Mouse (Mus musculus) forebrain, postnatal 0 days (tissue): ENCODE data around the gene Fabp3. TPM values are rescaled to one million over a fixed set of nuclear protein-coding genes. Genes with fewer than 3 reads are reported as not detected.
A peak's percentile ranks its signal among the peaks of the same experiment; 100 is the strongest.

Experiments used
- ATAC-seq: fragments of 200-750 bp; cut with Nextera tagmentation; 2 replicates; pipeline ENCODE4 v1.8.0; 2017; ENCODE audit warnings: mild to moderate bottlenecking, moderate library complexity
- DNase-seq: peaks from one replicate; pipeline ENCODE4 v3.0.0-alpha.2; 2015
- H3K27ac ChIP-seq: fragments of 300-500 bp; sonication (generic); 2 replicates; pipeline ENCODE4 v1.5.1; 2014; ENCODE audit warnings: low read depth, mild to moderate bottlenecking, antibody characterized with exemption, low read length, moderate library complexity, mixed read lengths
- H3K27me3 ChIP-seq: fragments of 300-500 bp; sonication (generic); 2 replicates; pipeline ENCODE4 v1.6.1; 2014; ENCODE audit warnings: mild to moderate bottlenecking, low read length, mixed read lengths; ENCODE audit not compliant: insufficient read depth
- H3K36me3 ChIP-seq: fragments of 300-500 bp; sonication (generic); 2 replicates; pipeline ENCODE4 v1.6.1; 2014; ENCODE audit warnings: mild to moderate bottlenecking, moderate library complexity; ENCODE audit not compliant: insufficient read depth
- H3K4me1 ChIP-seq: fragments of 300-500 bp; sonication (generic); 2 replicates; pipeline ENCODE4 v1.6.1; 2014; ENCODE audit warnings: antibody characterized with exemption; ENCODE audit not compliant: insufficient read depth
- H3K4me2 ChIP-seq: fragments of 300-500 bp; sonication (generic); 2 replicates; pipeline ENCODE4 v1.6.1; 2014; ENCODE audit warnings: low read depth, mild to moderate bottlenecking, moderate library complexity
- H3K4me3 ChIP-seq: fragments of 300-500 bp; sonication (generic); 2 replicates; pipeline ENCODE4 v1.5.1; 2014; ENCODE audit warnings: low read depth, low read length, mixed read lengths
- H3K9ac ChIP-seq: fragments of 300-500 bp; sonication (generic); 2 replicates; pipeline ENCODE4 v1.6.1; 2014; ENCODE audit warnings: mild to moderate bottlenecking
- H3K9me3 ChIP-seq: fragments of 300-500 bp; sonication (generic); 2 replicates; pipeline ENCODE4 v1.6.1; 2016; ENCODE audit warnings: low read length
- CTCF ChIP-seq: sonication (generic); IDR thresholded peaks from 2 replicates; pipeline ENCODE4 v1.5.1; 2016; ENCODE audit warnings: antibody characterized with exemption, control low read depth, low read depth
- WGBS: fragments of 180-500 bp; shearing (Covaris S2); extraction: QIAGEN DNeasy Blood & Tissue Kit; methylation state at CpG from one replicate; pipeline ENCODE4 v1.1.7; 2014; 5-methylcytosine and 5-hydroxymethylcytosine counted together
- polyA plus RNA-seq: library from polyadenylated mRNA; unstranded; fragments of >200 nt; fragmentation: Nextera tagmentation; extraction: Ambion mirVana; gene quantifications from 2 replicates; pipeline ENCODE4 v1.2.1, GENCODE M21; 2015
- total RNA-seq: library from RNA; depleted of rRNA; stranded (reverse); fragments of >200 nt; gene quantifications from 2 replicates; pipeline ENCODE4 v1.2.3, GENCODE M21; 2014

Gene Fabp3
- total and polyA plus RNA-seq, 2 experiments from 2014 or later, result 129 to 318 TPM

DNA sequence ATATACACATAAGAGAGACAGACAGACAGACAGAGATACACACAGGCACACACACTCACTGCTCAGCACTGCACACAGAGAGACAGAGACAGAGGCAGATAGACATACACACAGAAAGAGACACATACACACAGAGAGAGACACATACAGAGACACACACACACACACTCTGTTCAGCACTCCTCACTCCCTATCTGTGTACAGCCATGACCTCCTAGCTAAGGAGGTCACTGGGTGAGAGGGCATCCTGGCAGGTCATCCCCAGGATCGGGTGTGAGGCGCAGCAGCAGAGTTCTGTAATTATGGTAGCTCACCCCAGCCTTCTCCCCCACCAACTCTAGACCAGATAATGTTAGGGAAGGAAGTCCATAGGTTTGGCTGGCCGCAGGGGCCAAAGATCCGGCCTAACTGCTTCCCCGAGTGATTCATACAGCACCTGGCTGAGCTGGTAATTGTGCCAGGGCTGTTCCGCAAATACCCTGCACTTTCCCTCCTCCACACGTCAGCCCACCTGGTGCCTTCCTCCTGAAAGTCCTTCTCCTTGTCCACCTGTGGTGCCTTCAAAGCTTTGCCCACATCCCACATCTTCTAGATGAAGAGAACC, 31.7 kb upstream of the Fabp3 start:
- no peaks in the 10 kb centered on the region for H3K27me3 ChIP-seq
- no peak for DNase-seq
- H3K9ac ChIP-seq, result no peak overlapping the region
- 76% methylated on average over 7 of the region's 7 CpGs for WGBS
- no peaks in the 10 kb centered on the region for H3K36me3 ChIP-seq
- TF ChIP-seq CTCF, result no peak
- H3K9me3 ChIP-seq, result no peaks in the 10 kb centered on the region
- no peak overlapping the region for H3K4me3 ChIP-seq
- ATAC-seq, result no peak
- H3K4me1 ChIP-seq, result 0 out of 2 replicates have a peak, but pooled peaks cover 15% of the 10 kb centered on the region
- no peak overlapping the region for H3K27ac ChIP-seq
- no peak overlapping the region for H3K4me2 ChIP-seq

DNA sequence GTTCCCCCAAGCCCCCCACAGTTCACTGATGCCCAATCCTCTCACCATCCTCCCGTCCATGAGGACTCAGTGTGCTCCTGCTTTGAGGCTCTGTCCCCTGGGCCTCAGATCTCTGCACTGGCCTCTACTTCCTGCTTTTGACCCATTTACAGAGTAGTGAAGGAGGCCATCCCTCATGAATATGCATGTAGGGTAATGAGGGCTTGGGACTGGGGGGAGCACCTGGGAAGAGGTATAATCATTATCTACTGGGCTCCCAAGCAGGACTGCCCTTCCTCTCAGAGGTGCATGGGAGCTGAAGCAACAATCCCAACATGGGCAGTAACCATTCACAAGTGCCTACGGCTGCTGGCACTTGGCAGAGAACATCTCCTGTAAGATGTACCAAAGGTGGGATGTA, 29.3 kb upstream of the Fabp3 start, which contains the start of gene Serinc2:
Serinc2 (minus strand) TSS at position 101 of the 400 bp plus-strand sequence.
- WGBS, result 64% methylated on average over 2 of the region's 2 CpGs
- no peak within 1 kb of the TSS for H3K27ac ChIP-seq
- H3K9ac ChIP-seq, result no peak within 1 kb of the TSS
- no peaks in the 10 kb centered on the region for H3K4me1 ChIP-seq
- no peaks in the 10 kb centered on the region for H3K9me3 ChIP-seq
- H3K36me3 ChIP-seq, result no peaks in the 10 kb centered on the region
- TF ChIP-seq CTCF, result no peak
- DNase-seq, result no peak
- no peak within 1 kb of the TSS for H3K4me2 ChIP-seq
- H3K4me3 ChIP-seq, result no peak within 1 kb of the TSS
- no peak for ATAC-seq
- no peaks in the 10 kb centered on the region for H3K27me3 ChIP-seq

DNA sequence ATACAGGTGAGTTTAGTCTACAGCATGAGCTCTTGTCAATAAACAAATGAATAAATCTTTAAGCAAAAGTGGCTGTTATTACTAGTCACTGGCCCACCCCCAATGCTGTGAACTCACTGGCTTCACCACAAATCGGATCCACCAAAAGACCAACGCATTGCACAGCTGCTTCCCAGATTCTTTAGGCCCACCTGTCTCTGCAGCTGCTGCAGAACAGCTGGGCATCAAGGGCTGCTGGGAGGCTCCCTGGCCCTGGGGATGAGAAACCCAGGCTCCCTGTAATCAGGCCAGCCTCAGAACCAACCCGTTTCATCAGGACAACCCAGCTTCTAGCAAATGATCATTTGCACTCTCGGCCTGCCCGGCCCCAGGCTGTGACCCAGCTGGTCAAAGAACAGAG, 25.5 kb upstream of the Fabp3 start:
- no peak for TF ChIP-seq CTCF
- Histone ChIP-seq H3K4me3 (no peak overlapping the region), H3K9me3 (no peaks in the 10 kb centered on the region), H3K27ac (no peak overlapping the region), H3K36me3 (no peaks in the 10 kb centered on the region), H3K4me2 (no peak overlapping the region), H3K27me3 (no peaks in the 10 kb centered on the region), H3K4me1 (no peaks in the 10 kb centered on the region), H3K9ac (no peak overlapping the region)
- no peak for DNase-seq
- 76% methylated on average over 5 of the region's 5 CpGs for WGBS
- ATAC-seq, result no peak

DNA sequence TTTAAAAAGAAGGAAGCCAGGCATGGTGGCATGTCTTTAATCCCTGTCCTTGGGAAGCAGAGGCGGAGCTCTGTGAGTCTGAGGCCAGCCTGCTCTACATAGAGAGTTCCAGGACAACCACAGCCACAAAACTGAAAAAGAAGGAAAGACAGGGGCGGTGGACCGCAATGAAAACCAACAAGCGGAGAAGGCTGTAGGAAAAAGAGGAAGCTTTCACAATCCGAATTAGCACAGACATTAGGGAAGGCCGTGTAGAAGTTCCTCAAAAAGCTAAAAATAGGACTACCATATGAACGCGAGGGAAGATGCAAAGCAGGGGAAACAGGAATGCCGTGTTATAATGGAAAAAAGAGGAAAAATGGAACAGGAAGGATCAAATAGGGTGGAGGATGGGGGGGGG, 24.6 kb upstream of the Fabp3 start:
- Histone ChIP-seq H3K27ac (no peak overlapping the region), H3K36me3 (no peaks in the 10 kb centered on the region), H3K9me3 (no peaks in the 10 kb centered on the region), H3K4me1 (no peaks in the 10 kb centered on the region), H3K9ac (no peak overlapping the region), H3K27me3 (no peaks in the 10 kb centered on the region), H3K4me3 (no peak overlapping the region), H3K4me2 (no peak overlapping the region)
- 75% methylated on average over 9 of the region's 9 CpGs for WGBS
- DNase-seq (no peak), ATAC-seq (no peak)
- TF ChIP-seq CTCF, result no peak

GRCm38 (mm10) chr4:130286531-130286930, 21.9 kb upstream of the Fabp3 start:
- Histone ChIP-seq H3K9ac (no peak overlapping the region), H3K36me3 (no peaks in the 10 kb centered on the region), H3K9me3 (no peaks in the 10 kb centered on the region), H3K4me2 (no peak overlapping the region), H3K27me3 (no peaks in the 10 kb centered on the region), H3K27ac (no peak overlapping the region), H3K4me1 (no peaks in the 10 kb centered on the region), H3K4me3 (no peak overlapping the region)
- ATAC-seq (no peak), DNase-seq (no peak)
- TF ChIP-seq CTCF, result no peak
- 54% methylated on average over 3 of the region's 3 CpGs for WGBS

GRCm38 (mm10) chr4:130289824-130290223, 18.6 kb upstream of the Fabp3 start:
- no peak overlapping the region for H3K4me2 ChIP-seq
- no peak overlapping the region for H3K9ac ChIP-seq
- no peaks in the 10 kb centered on the region for H3K4me1 ChIP-seq
- no peaks in the 10 kb centered on the region for H3K36me3 ChIP-seq
- no peak for ATAC-seq
- no peak overlapping the region for H3K4me3 ChIP-seq
- H3K27ac ChIP-seq, result no peak overlapping the region
- no peaks in the 10 kb centered on the region for H3K9me3 ChIP-seq
- DNase-seq, result no peak
- 70% methylated on average over 3 of the region's 3 CpGs for WGBS
- no peaks in the 10 kb centered on the region for H3K27me3 ChIP-seq
- no peak for TF ChIP-seq CTCF

- 0 out of 2 replicates have a peak, but pooled peaks have one; percentile 20 for ATAC-seq
- Histone ChIP-seq H3K4me3 (no peak overlapping the region), H3K36me3 (no peaks in the 10 kb centered on the region), H3K27ac (no peak overlapping the region), H3K27me3 (no peaks in the 10 kb centered on the region), H3K4me1 (no peaks in the 10 kb centered on the region), H3K9ac (no peak overlapping the region), H3K9me3 (no peaks in the 10 kb centered on the region), H3K4me2 (no peak overlapping the region)
- 2% methylated on average over 4 of the region's 4 CpGs for WGBS
- peak; percentile 96 for TF ChIP-seq CTCF
- DNase-seq, result peak; percentile 86
Observed at GRCm38 (mm10) chr4:130292271-130292670, 16.1 kb upstream of the Fabp3 start.

GRCm38 (mm10) chr4:130294513-130294912, 13.9 kb upstream of the Fabp3 start:
- ATAC-seq (no peak), DNase-seq (no peak)
- Histone ChIP-seq H3K27ac (no peak overlapping the region), H3K9me3 (no peaks in the 10 kb centered on the region), H3K27me3 (no peaks in the 10 kb centered on the region), H3K4me3 (no peak overlapping the region), H3K9ac (no peak overlapping the region), H3K4me1 (no peaks in the 10 kb centered on the region), H3K4me2 (no peak overlapping the region), H3K36me3 (no peaks in the 10 kb centered on the region)
- WGBS, result 79% methylated on average over 8 of the region's 8 CpGs
- TF ChIP-seq CTCF, result no peak
